Mouse (Mus musculus): ENCODE measurements at regions not wholly inside any gene's neighbourhood (a gene's known extent, or its start where the extent isn't known, plus 50 kb on each side); places are given as distances from the start of the nearest gene placed in this dataset.

- DNase-seq = no peak
- TF ChIP-seq CTCF (IDR thresholded peaks at IDR 0.05; ENCODE audit: low read depth) = no peak
- Histone ChIP-seq H3K4me2 (ENCODE audit: low read depth) (no peak overlapping the region), H3K36me3 (ENCODE audit: insufficient read depth) (no peaks in the 10 kb centered on the region), H3K4me3 (ENCODE audit: low read depth, low read length) (no peak overlapping the region), H3K9me3 (ENCODE audit: low read length) (no peaks in the 10 kb centered on the region), H3K27ac (ENCODE audit: low read depth, low read length) (no peak overlapping the region), H3K4me1 (ENCODE audit: insufficient read depth) (0 out of 2 replicates have a peak, but pooled peaks cover 3% of the 10 kb centered on the region), H3K9ac (no peak overlapping the region), H3K27me3 (ENCODE audit: insufficient read depth, low read length) (no peaks in the 10 kb centered on the region)
- 67% methylated on average over 6 of the region's 6 CpGs for WGBS
- ATAC-seq = no peak
Measured at GRCm38 (mm10) chr13:53740981-53741380, 268.1 kb upstream of the Msx2 start.

- DNase-seq (no peak), ATAC-seq (no peak)
- H3K27me3 ChIP-seq (ENCODE audit: insufficient read depth, low read length) = no peaks in the 10 kb centered on the region
- no peaks in the 10 kb centered on the region for H3K9me3 ChIP-seq (ENCODE audit: low read length)
- 0 out of 2 replicates have a peak, but pooled peaks cover 3% of the 10 kb centered on the region for H3K4me1 ChIP-seq (ENCODE audit: insufficient read depth)
- no peak overlapping the region for H3K4me2 ChIP-seq (ENCODE audit: low read depth)
- H3K27ac ChIP-seq (ENCODE audit: low read depth, low read length) = no peak overlapping the region
- H3K4me3 ChIP-seq (ENCODE audit: low read depth, low read length) = no peak overlapping the region
- no peak overlapping the region for H3K9ac ChIP-seq
- H3K36me3 ChIP-seq (ENCODE audit: insufficient read depth) = no peaks in the 10 kb centered on the region
- 10% methylated on average over 3 of the region's 3 CpGs for WGBS
- no peak for TF ChIP-seq CTCF (IDR thresholded peaks at IDR 0.05; ENCODE audit: low read depth)
Measured at GRCm38 (mm10) chr13:53739127-53739526, 266.3 kb upstream of the Msx2 start.

GRCm38 (mm10) chr13:53734944-53735343 lies 262.1 kb upstream of the Msx2 start:
- H3K9ac ChIP-seq = no peak overlapping the region
- H3K4me2 ChIP-seq (ENCODE audit: low read depth) = no peak overlapping the region
- 0 out of 2 replicates have a peak, but pooled peaks cover 3% of the 10 kb centered on the region for H3K4me1 ChIP-seq (ENCODE audit: insufficient read depth)
- H3K9me3 ChIP-seq (ENCODE audit: low read length) = no peaks in the 10 kb centered on the region
- 39% methylated on average over 4 of the region's 4 CpGs for WGBS
- H3K36me3 ChIP-seq (ENCODE audit: insufficient read depth) = no peaks in the 10 kb centered on the region
- no peaks in the 10 kb centered on the region for H3K27me3 ChIP-seq (ENCODE audit: insufficient read depth, low read length)
- H3K27ac ChIP-seq (ENCODE audit: low read depth, low read length) = no peak overlapping the region
- ATAC-seq = peak; percentile 34; the same call in 1 of the 2 replicates
- H3K4me3 ChIP-seq (ENCODE audit: low read depth, low read length) = no peak overlapping the region
- DNase-seq = no peak
- no peak for TF ChIP-seq CTCF (IDR thresholded peaks at IDR 0.05; ENCODE audit: low read depth)

GRCm38 (mm10) chr13:53730259-53730902 lies 257.5 kb upstream of the Msx2 start:
- no peaks in the 10 kb centered on the region for H3K27me3 ChIP-seq (ENCODE audit: insufficient read depth, low read length)
- H3K36me3 ChIP-seq (ENCODE audit: insufficient read depth) = no peaks in the 10 kb centered on the region
- no peak overlapping the region for H3K4me3 ChIP-seq (ENCODE audit: low read depth, low read length)
- H3K4me1 ChIP-seq (ENCODE audit: insufficient read depth) = no peaks in the 10 kb centered on the region
- no peaks in the 10 kb centered on the region for H3K9me3 ChIP-seq (ENCODE audit: low read length)
- WGBS = 62% methylated on average over 10 of the region's 10 CpGs
- H3K9ac ChIP-seq = no peak overlapping the region
- TF ChIP-seq CTCF (IDR thresholded peaks at IDR 0.05; ENCODE audit: low read depth) = no peak
- no peak overlapping the region for H3K27ac ChIP-seq (ENCODE audit: low read depth, low read length)
- no peak for ATAC-seq
- DNase-seq = no peak
- no peak overlapping the region for H3K4me2 ChIP-seq (ENCODE audit: low read depth)

GRCm38 (mm10) chr13:53729848-53730247 lies 257.0 kb upstream of the Msx2 start:
- ATAC-seq (no peak), DNase-seq (no peak)
- no peaks in the 10 kb centered on the region for H3K9me3 ChIP-seq (ENCODE audit: low read length)
- H3K4me1 ChIP-seq (ENCODE audit: insufficient read depth) = no peaks in the 10 kb centered on the region
- H3K4me3 ChIP-seq (ENCODE audit: low read depth, low read length) = no peak overlapping the region
- no peak overlapping the region for H3K9ac ChIP-seq
- H3K27me3 ChIP-seq (ENCODE audit: insufficient read depth, low read length) = no peaks in the 10 kb centered on the region
- no peak overlapping the region for H3K27ac ChIP-seq (ENCODE audit: low read depth, low read length)
- TF ChIP-seq CTCF (IDR thresholded peaks at IDR 0.05; ENCODE audit: low read depth) = no peak
- WGBS = 89% methylated on average over 7 of the region's 7 CpGs
- no peaks in the 10 kb centered on the region for H3K36me3 ChIP-seq (ENCODE audit: insufficient read depth)
- no peak overlapping the region for H3K4me2 ChIP-seq (ENCODE audit: low read depth)

DNA sequence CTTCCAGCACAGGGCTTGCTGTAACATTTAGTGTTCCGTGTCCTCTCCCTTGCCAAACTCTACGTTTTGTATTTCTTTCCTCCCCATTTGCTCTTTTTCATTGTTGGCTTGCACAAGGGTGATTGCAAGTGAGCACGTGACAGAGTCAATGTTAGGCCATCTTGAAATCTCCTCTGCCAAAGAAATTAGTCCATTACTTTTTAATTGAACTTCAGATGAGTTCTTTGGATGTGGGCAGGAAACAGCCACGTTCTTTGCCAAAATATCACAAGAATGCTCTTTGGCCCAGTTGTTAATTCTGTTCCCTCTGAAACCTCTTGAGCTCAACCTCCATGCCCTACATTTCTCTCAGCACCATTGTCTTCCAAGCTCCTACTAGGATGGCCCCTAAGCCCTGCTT lies 253.2 kb upstream of the Msx2 start:
- 69% methylated on average over 4 of the region's 4 CpGs for WGBS
- Histone ChIP-seq H3K4me1 (ENCODE audit: insufficient read depth) (0 out of 2 replicates have a peak, but pooled peaks cover 12% of the 10 kb centered on the region), H3K4me3 (ENCODE audit: low read depth, low read length) (no peak overlapping the region), H3K9me3 (ENCODE audit: low read length) (no peaks in the 10 kb centered on the region), H3K36me3 (ENCODE audit: insufficient read depth) (no peaks in the 10 kb centered on the region), H3K27me3 (ENCODE audit: insufficient read depth, low read length) (no peaks in the 10 kb centered on the region), H3K27ac (ENCODE audit: low read depth, low read length) (no peak overlapping the region), H3K9ac (no peak overlapping the region), H3K4me2 (ENCODE audit: low read depth) (no peak overlapping the region)
- ATAC-seq (no peak), DNase-seq (no peak)
- TF ChIP-seq CTCF (IDR thresholded peaks at IDR 0.05; ENCODE audit: low read depth) = no peak

DNA sequence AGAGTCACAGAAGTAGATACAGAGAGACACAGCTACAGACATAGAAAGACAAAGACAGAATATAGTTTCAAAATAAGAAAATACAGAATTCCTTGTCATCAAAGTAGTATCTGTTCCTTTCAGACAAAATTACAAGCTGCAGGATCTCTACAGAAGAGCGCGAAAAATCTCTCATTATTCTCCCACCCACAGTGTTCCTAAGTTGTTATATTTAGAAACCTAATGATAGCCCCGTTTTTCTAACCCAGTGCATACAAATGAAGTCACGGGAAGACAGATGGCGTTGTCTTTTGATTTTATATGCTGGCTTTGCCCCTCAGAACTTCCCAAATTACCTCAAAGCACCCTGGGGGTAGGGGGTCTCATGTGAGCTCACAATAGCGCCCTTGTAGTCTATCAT lies 250.0 kb upstream of the Msx2 start:
- Histone ChIP-seq H3K4me2 (ENCODE audit: low read depth) (0 out of 2 replicates have a peak overlapping the region, but pooled peaks have one; percentile 4), H3K4me3 (ENCODE audit: low read depth, low read length) (no peak overlapping the region), H3K9me3 (ENCODE audit: low read length) (no peaks in the 10 kb centered on the region), H3K9ac (no peak overlapping the region), H3K27ac (ENCODE audit: low read depth, low read length) (0 out of 2 replicates have a peak overlapping the region, but pooled peaks have one; percentile 59), H3K27me3 (ENCODE audit: insufficient read depth, low read length) (no peaks in the 10 kb centered on the region), H3K36me3 (ENCODE audit: insufficient read depth) (no peaks in the 10 kb centered on the region), H3K4me1 (ENCODE audit: insufficient read depth) (0 out of 2 replicates have a peak, but pooled peaks cover 12% of the 10 kb centered on the region)
- peak; percentile 47 for ATAC-seq
- WGBS = 25% methylated on average over 6 of the region's 6 CpGs
- no peak for TF ChIP-seq CTCF (IDR thresholded peaks at IDR 0.05; ENCODE audit: low read depth)
- peak; percentile 46 for DNase-seq
